Mouse (Mus musculus): ENCODE data around the gene Adarb1.

Adarb1 gene

DNA sequence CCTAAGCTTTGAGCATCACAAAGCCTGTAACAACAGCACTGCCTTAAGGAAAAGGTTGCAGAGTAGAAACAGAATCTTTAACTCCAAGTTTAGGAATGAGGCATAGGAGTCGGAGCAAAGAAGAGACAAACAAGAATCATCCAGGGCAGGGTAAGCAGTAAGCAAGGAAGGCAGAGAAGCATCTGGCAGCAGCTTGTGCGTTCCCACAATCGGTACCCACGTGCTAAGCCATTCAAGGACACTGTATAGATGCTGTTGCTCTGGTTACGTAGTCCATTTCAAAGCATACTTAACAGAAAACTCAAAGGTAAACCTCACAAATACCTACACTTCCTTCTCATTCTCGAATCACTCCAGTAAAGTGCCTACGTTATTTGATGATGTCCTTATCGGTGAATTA lies 35.0 kb downstream of the Adarb1 start:
- no peak for DNase-seq (ENCODE audit: low spot score)

DNA sequence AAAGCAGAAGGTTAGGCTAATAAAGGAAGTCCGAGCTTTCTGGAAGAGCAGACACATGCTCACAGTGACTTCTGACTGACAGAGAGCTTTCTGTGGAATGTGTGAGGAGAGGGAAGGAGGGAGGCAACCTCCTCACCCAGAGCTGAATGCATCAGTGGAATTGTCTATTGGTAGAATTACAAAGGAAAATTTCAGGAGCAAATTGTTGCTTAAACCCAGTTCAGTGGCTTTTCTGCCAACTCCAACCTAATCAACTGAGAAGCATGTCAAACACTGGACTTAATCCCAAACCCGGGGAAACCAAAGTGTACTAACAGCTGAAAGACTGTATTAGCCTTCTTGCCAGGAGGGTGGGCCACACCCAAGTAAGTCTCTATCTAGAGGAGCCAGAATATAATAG lies 36.9 kb downstream of the Adarb1 start:
- no peak for DNase-seq (ENCODE audit: low spot score)

DNA sequence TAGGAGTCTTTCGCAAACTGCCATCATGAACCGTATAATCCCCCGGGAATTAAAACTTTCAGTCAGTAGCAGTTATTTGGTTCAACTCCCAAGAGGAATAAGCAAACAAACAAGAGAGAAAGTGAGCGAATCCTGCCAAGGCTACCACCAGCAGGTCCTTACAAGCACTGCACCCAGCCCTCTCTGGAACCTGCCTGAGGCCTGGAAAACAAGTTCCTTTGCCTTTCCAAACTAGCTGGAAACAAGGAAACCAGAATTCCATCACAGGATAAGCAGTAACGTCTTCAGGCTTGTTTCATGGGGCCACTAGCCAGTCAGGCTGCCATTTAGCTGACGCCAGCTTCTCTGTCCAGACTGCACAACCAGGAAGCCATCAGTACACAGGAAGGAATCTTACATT lies 37.4 kb downstream of the Adarb1 start:
- DNase-seq (ENCODE audit: low spot score): no peak

DNA sequence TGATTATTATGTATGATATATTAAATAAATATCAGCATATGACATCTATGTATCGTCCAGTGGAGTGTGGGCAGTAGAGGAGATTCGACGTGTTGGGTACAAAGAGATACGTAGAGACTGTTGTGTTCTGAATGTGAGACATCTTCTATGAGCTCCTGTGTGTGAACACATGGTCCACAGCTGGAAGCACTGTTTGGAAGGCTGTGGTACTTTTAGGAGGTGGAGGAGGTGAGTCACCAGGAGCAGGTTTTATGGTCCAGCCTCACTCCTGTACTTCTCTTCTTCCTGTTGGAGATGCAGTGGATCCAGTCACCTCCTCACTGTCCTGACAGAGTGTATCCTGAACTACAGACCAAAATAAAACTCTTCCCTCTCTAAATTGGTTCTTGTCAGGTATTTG lies 38.9 kb downstream of the Adarb1 start:
- DNase-seq (ENCODE audit: low spot score): no peak

DNA sequence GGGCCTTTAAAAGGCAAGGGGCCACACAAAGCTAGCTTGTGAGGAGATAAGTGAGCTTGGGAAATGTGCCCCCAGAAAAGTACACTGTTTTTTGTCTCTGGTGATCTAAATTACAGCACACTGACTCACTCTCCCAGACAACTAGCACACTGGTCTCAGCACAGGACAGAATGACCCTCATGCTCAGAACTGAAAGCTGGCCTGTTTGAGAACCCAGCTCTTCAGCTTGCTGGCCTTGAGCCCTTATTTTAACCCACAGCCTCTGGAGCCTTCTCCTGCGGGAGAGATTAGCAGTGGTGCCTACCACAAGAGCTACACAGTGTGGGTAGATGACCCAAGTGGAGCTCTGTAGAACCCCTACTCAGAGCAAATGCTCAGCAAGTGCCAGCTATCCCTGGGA lies 42.0 kb downstream of the Adarb1 start:
- DNase-seq (ENCODE audit: low spot score): no peak

DNA sequence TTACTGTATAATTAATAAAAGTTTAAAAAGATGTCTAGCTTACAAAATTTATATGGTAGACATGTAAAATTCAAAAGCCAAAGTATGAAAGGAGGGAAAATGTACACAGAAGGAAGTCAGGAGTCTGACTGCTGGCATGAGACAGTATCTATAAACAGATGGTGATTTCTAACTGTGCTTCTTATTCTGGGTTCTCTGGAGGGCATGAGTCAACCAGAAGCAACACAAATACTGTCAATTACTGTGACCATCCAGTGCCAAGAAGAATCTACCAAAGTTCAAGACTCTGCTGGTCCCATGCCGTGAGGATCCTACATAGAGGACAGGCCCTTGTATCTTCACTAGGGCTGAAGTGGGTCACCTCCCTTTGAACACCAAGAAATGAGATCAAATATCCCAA lies 43.1 kb downstream of the Adarb1 start:
- DNase-seq (ENCODE audit: low spot score): no peak

DNA sequence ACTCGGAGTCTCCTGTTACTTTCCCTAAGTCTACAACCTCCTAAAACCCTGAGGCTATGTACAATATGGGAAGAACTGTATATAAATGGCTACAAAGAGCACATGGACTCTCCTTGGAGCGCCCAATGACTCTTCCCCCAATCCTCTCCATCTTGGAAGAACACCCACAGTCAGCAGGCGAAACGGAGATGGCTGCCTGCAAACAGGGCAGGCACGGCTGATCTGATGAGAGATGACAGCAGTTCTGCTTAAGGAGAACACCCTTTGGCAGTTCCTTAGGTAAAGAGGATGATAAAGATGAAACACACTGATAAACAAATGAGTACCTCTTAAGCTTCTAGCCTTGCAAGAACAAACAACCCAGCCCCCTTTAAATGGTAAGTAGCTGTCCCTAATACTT lies 43.7 kb downstream of the Adarb1 start:
- no peak for DNase-seq (ENCODE audit: low spot score)

DNA sequence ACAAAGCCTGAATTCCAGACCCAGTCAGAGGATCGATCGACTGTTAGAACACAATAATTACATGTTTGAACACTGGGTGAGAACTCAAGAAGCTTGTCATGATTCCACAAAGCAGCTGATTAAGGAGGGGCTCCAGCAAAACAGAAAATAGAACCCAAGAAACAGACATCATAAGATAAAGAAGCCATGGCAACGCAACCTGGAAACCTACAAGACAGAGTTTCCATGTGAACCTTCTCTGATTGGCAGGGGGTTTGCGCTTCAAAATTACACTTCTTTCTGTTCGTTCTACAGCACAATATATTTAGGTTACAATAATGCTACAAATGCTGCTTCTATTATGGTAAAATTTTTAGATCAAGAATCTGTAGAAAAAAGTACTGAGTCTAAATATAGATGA lies 47.9 kb downstream of the Adarb1 start:
- no peak for DNase-seq (ENCODE audit: low spot score)

DNA sequence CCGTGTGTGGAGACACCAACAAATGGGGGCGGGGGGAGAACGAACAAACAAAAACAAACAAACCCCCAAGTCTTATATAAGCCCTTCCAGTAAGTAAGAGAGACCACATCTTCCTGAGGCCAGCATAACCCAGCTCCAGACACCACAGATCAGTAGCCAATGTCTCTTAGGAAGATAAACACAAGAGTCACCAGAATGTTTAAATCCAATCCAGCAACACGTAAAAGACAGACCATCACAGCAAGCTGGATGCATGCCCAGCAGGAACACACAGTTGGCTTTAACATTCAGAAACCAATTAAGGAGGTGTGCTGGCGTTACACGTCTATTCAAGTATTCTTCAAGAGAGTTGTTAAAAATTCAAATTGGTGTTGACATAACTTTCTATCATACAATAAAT lies 50.1 kb downstream of the Adarb1 start:
- DNase-seq (ENCODE audit: low spot score): no peak

DNA sequence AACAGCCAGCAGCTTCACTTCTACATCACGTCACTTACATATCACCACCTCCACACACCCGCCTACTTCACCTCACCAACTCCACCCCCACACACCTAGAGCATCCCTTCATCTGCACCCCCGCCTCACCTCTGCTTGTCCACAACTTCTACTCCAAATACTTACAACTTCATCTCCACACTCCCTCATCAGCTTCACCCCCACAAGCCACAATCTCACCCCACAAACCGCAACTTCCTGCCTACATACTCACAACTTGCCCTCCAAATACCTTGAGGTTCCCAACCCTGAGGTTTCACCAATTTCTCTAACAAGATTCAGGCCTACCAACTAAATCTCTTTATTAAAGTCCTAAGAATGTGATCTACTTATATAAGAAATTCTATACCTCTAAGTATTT lies 51.1 kb downstream of the Adarb1 start:
- DNase-seq (ENCODE audit: low spot score): no peak

DNA sequence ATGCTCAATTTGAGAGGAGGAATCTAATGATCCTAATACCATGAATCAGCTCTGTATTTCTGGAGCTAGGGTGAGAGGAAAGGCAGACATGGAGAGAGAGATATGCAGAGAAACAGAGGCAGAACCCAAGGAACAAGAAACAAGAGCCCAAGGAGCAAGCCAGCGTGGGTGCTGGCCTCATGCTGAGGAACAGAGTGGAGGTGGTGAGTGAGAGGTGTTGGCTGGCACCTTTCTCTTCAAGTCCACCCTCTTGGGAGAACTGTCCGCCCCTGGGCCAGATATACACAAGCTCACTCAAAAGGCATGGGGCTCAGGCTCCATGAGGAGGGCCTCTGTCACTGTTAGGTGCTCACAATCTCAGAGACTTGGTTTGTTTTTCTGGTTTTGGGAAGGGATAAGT lies 52.9 kb downstream of the Adarb1 start:
- DNase-seq (ENCODE audit: low spot score): no peak

DNA sequence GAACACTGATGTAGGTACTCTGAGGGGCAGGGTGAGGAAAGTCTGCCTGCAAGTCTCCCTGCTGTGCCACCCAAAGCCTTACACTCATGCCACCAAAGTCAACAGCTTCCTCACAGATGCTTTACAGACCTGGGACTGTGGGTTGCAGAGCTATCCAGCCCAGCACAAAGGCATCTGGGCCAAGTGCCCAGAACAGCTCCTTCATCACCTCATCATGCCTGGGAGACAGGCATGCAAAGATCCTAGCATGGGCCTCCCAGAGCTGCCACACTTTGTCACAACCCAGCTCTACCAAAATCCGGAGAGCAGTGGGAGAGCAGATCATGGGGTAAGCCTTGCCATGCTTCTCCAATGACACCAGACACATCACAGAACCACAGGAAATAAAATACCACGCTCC lies 57.6 kb downstream of the Adarb1 start:
- DNase-seq (ENCODE audit: low spot score): no peak

DNA sequence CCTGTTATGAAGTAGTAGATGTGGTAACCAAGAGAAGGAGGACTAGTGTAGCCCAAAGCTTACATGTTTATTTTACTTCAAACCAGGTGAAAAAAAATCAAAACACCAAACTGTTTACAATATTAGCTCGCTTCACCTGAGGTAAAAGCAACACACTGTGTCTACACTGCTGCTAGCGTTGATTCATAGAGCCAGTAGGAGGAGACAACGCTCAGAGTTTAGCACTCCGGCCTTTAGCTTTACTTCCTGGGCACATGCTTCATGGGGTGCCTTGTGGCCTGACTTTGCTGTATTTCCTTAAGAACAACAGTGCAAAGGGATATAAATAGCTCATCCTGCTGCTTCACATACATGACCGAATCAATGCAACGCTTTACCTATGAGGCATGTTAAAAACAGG lies 60.1 kb downstream of the Adarb1 start:
- no peak for DNase-seq (ENCODE audit: low spot score)

DNA sequence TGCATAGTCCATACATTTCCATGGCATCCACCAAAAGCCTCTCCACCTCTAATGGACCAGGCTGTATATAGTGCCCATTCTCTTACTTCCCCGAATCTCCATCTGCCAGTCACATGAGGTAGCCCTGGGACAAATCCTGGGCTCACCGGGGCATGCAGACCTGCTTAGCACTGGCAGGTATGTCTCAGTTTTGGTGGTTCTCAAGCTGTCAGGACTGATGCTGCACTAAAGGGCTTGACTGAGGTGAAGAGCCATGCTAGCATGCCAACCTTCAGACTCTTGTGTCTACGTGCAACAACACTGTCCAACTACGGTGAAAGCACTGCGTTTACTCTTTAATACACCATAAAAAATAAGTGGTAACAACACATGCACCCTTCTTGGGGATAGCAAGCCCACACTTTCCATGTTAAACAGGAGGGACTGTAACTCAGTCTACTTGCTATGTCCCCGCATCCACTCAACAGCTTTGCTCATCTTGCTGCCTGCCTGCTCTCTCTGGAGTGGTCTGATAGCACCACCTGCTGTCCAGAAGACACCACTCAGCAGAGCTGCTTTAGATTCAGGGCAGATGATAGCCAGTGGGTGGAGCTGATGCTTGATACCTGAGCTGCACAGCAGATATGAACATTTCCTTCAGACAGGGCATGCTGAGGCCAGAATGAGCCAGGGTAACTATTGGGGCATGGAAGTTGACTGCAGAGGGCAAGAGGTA lies 64.9 kb downstream of the Adarb1 start:
- DNase-seq (ENCODE audit: low spot score): peak; percentile 68

DNA sequence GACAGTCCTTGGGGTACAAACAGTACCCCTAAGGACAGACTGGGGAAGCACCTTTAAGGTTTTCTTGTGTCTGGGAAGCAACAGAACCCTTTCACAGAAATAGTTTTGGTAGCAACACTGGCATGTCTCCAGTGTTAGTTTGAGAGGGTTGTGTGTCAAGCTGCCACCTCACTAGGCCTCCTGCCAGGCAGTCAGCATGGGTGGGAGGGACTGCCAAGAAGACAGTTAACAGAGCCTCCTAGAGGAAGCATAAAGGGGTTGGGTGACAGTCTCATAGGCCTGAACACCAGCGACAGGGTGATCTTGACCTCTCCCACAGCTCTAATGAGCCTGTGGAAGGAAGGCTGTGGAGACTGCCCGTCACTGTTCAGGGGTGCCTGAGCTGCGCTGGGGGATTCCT lies 75.2 kb downstream of the Adarb1 start:
- no peak for DNase-seq (ENCODE audit: low spot score)

DNA sequence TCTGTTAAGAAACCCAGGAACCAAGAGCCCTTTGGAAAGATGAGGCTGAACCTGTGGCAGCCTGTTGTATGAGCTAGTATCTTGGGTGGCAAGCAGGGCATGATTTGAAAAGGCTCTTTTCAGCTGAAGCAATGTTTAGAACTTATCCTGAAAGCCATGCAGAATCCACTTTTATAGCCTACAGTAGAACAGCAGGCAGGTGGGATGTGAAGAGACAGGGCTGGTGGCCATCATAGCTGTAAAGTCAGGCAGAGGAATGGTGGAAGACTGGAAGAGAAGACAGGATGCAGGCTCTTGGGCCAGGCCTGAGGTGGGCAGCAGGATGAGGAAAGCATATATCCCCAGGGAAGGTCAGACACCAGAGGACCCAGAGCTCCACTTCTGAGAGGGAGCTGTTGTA lies 76.4 kb downstream of the Adarb1 start:
- no peak for DNase-seq (ENCODE audit: low spot score)

DNA sequence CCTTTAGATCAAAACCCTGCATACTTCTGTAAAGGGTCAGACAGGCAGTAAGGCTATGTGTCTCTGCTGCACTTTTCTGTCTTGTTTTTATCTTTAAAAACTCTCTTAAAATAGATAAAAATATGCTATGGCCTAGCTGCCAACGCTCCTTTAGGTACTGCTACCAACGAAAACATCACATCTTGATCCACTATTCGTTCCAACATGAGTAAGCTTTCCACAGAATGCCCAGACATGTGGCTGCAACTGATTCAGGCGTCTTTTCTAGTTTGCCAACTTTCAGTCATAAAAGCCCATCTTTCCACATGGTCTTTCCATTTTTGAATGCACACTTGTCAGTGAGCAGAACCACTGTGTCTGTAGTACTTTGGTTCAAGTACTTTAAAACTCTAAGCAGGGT lies 77.0 kb downstream of the Adarb1 start:
- no peak for DNase-seq (ENCODE audit: low spot score)

DNA sequence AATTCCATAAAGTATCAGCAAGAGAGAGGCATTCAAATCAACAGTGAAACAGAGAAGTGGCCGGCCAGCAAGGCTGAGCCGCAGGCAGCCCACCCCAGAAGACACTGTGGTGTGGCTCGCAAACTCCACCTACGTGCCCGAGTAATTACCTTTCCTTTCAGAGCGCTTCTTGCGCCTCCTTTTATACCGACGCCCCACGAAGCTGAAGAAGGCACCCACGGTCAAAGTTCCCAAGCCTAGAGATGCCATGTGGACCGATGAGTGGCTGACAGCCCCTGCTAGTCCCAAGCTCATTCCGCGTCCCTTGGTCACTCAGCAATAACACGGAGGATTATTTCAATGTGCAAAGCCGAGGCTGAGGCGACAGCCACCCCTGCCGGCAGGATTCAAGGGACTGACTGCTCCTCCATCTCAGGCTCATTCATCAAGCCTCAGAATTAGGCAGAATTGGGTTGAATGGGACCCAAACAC lies 78.2 kb downstream of the Adarb1 start:
- peak; percentile 15 for DNase-seq (ENCODE audit: low spot score)

DNA sequence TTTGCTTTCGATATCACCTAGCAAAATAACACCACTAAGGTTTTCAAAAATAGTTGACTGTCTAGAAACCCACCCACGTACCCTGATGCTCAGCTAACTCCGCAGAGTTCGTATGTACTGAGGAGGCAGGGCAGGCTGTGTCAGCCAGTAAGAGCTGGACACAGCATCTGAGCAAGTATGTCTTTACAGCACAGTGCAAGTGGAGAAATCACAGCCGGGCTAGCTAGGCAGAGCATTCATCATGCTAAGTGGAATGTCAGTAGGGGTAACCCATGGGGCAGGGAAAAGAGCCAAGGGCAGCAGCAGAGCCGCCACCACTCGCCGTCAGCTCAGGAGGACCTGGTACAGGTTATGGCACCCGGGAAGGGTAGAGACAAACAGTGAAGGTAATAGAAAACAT lies 84.6 kb downstream of the Adarb1 start:
- DNase-seq (ENCODE audit: low spot score): no peak

DNA sequence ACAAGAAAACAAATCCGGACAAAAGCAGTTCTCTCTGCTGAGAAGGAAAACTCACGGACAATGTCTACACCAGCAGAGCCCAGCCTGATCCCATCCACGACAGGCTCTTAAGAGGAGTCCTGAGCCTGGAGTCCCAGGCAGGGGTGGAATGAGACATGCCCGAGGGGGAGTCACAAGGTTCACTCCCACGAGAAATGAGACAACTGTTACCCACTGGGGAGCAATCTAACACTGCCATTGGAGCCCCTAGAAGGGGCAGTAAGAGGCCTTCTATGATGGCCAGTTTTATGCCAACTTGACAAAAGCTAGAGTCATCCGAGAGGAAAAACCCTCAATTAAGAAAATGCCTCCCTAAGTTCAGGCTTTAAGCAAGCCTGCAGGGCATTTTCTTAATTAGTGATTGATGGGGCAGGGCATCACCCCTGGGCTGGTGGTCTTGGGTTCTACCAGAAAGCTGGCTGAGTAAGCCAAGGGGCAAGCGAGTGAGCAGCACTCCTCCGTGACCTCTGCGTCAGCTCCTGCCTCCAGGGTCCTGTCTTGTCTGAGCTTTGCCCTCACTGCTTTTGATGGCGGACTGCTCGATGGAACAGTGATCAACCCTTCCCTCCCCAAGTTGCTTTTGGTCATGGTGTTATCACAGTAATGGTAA lies 88.5 kb downstream of the Adarb1 start:
- no peak for DNase-seq (ENCODE audit: low spot score)

DNA sequence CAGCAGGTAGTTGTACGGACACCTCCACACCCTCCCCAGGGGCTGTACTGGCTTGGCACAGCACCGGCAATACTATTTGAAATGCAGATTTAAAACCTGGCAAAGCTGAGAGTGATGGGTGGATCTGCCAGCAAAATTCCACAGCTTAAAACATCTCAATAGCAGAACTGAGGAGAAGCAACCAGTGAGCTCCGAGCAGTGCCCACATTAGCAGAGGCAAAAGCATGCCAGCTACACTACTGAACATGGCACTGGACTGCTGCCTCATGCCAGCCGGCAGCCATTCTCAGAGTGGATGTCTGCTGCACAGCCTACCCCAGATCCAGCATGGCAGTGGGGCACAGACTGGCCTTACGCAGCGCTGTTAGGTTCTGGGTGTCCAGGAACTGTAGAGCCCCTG lies 93.4 kb downstream of the Adarb1 start:
- DNase-seq (ENCODE audit: low spot score): no peak

DNA sequence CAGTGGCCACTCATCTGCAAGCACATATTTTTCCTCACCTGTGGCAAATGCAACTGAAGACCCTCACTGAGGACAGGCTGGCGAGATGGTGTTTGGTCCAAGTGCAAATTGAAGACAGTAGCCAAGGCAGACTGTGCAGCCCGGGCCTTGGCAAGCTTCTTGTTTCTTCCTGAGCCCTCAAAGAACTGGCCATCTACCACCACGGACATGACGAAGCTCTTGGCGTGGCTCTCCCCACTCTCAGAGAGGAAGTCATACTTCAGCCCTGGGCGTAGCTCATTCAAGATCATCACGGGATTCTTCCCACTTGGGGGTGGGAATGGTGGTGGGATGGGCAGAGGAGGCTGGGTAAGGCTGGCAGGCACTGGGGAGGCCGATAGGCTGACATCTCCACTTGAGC lies 96.5 kb downstream of the Adarb1 start:
- no peak for DNase-seq (ENCODE audit: low spot score)

DNA sequence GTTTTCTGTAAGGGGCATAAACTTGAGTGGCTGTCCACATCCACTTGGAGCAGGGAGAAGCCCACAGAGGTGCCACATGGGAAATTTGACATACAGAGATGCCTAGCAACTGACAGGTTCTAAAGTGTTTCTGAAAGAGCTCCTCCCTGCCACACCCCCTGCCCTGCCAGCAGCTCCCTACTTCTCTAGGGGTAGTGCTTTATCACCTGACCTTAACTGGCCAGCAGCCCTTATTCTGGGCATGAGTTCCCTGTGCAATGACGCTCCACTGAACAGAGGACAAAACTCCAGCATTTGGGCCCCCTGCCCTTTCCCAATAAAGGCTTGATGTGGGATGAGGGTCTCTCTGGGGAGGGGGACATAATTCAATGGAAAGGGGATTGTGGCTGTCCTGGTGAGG lies 97.1 kb downstream of the Adarb1 start:
- no peak for DNase-seq (ENCODE audit: low spot score)

DNA sequence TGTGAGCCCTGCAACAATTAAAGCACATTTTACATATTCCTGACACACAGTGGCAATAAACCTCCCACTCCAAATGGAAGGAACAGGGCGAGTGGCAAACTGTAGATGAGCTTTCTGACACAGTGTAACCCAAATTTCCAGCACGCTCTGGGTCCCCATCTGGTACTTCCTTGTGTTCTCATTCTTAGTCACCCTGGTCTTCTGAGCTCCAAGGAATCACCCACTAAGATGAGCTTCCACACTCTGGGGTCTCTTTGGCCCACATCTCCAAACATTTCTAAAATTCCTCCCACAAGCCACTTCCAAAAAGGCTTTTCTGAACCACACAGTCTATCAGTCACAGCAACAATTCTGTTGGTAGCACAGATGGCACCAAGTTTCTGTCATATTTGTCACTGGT lies 102.4 kb downstream of the Adarb1 start:
- no peak for DNase-seq (ENCODE audit: low spot score)
